Mouse (Mus musculus) lung, embryonic 15.5 days (tissue): ENCODE results near the gene Msi2. TPM values are rescaled to one million over a fixed set of nuclear protein-coding genes. Genes with fewer than 3 reads are reported as not detected.

Experiments used
- ATAC-seq: fragments of 200-750 bp; cut with Nextera tagmentation; 2 replicates; pipeline ENCODE4 v1.8.0; 2017; ENCODE audit warnings: moderate number of reproducible peaks, borderline replicate concordance; ENCODE audit not compliant: low FRiP score, low TSS enrichment; ENCODE audit errors: extremely low read depth
- H3K27ac ChIP-seq: fragments of 300-500 bp; sonication (generic); 2 replicates; pipeline ENCODE4 v1.5.1; 2015; ENCODE audit warnings: moderate library complexity, mild to moderate bottlenecking, inconsistent platforms
- H3K27me3 ChIP-seq: fragments of 300-500 bp; sonication (generic); 2 replicates; pipeline ENCODE4 v1.6.1; 2015; ENCODE audit warnings: inconsistent platforms
- H3K36me3 ChIP-seq: fragments of 300-500 bp; sonication (generic); 2 replicates; pipeline ENCODE4 v1.6.1; 2015; ENCODE audit warnings: inconsistent platforms
- H3K4me1 ChIP-seq: fragments of 300-500 bp; sonication (generic); 2 replicates; pipeline ENCODE4 v1.6.1; 2015; ENCODE audit warnings: inconsistent platforms
- H3K4me2 ChIP-seq: fragments of 300-500 bp; sonication (generic); 2 replicates; pipeline ENCODE4 v1.6.1; 2015; ENCODE audit warnings: inconsistent platforms, mild to moderate bottlenecking, moderate library complexity
- H3K4me3 ChIP-seq: fragments of 300-500 bp; sonication (generic); 2 replicates; pipeline ENCODE4 v1.5.1; 2015; ENCODE audit warnings: mild to moderate bottlenecking, inconsistent platforms
- H3K9ac ChIP-seq: fragments of 300-500 bp; sonication (generic); 2 replicates; pipeline ENCODE4 v1.6.1; 2015; ENCODE audit warnings: inconsistent platforms
- H3K9me3 ChIP-seq: fragments of 300-500 bp; sonication (generic); 2 replicates; pipeline ENCODE4 v1.6.1; 2016; ENCODE audit warnings: inconsistent platforms
- WGBS: fragments of 180-500 bp; shearing (Covaris S2); methylation state at CpG from one replicate; pipeline ENCODE4 v1.1.7; 2015; 5-methylcytosine and 5-hydroxymethylcytosine counted together
- polyA plus RNA-seq: library from polyadenylated mRNA; unstranded; fragments of >200 nt; fragmentation: Nextera tagmentation; extraction: Ambion mirVana; gene quantifications from 2 replicates; pipeline ENCODE4 v1.2.1, GENCODE M21; 2015

Gene Msi2
- polyA plus RNA-seq, 1 experiment from 2014 or later = 13.8 TPM

DNA sequence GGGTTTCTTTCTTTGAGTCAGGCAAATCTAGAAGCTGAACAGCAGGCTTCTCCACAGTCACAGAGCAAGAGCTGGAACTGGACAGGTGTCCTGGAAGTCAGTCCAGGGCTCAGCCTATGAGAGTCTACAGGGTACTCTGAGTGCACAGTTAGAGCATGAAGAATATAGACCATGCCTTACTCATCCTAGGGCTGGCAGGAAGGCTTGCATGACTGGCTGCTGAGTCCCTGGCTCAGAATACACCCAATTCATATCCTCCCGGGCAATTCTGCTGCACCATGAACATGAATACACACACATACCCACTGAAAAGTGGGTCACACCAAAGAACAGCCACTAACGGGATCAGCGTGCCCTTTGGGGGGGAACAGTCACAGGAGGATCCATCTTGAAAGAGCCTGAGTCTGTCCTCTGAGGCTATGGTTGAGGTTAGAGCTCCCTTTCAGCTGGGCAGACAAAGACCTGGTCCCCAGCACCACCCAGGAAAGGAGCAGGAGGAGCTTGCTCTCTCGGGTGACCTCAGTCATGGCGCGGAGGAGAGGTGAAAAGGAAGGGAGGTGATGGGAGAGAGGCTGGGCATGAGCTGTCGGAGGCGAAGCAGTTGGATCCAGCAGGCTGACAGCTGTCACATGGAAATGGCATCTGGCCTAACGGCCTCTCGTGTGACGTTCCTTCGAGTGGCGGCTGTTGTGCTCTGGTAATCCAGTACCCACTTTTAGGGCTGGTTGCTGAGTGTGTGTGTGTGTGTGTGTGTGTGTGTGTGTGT is 230.0 kb downstream of the Msi2 start:
- H3K9ac ChIP-seq = no peak overlapping the region
- no peaks in the 10 kb centered on the region for H3K36me3 ChIP-seq

DNA sequence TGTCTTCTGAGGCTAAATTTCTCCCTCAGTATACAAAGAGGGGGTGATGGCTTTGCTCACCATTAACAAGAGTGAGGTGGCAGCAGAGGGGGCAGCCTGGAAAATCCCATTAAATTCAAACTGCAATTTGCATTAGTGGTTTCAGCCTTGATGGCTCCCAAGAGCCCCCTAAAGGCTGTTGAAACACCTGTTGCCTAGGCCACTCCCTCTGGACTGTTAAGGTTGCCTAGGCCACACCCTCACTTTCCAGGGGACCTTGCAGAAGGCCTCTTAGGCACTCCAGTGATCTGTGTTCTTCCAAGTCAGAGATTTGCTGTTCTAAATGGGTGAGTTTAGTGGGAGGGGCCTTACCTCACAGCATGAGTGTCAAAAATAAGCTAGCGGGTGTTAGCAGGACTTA is 232.3 kb downstream of the Msi2 start:
- peak; percentile 47; the same call in 1 of the 2 replicates for ATAC-seq
- Histone ChIP-seq H3K27me3 (no peaks in the 10 kb centered on the region), H3K4me2 (no peak overlapping the region), H3K4me3 (no peak overlapping the region), H3K36me3 (no peaks in the 10 kb centered on the region), H3K9me3 (no peaks in the 10 kb centered on the region), H3K4me1 (peaks cover 36% of the 10 kb centered on the region), H3K27ac (no peak overlapping the region), H3K9ac (no peak overlapping the region)
- 61% methylated on average over 1 of the region's 1 CpGs for WGBS

More for the DNA sequence above, 230.0 kb downstream of the Msi2 start:
- H3K9me3 ChIP-seq = no peaks in the 10 kb centered on the region
- no peaks in the 10 kb centered on the region for H3K27me3 ChIP-seq
- no peak overlapping the region for H3K27ac ChIP-seq
- peaks cover 16% of the 10 kb centered on the region for H3K4me1 ChIP-seq
- H3K4me2 ChIP-seq = no peak overlapping the region
- ATAC-seq = no peak
- no peak overlapping the region for H3K4me3 ChIP-seq
- WGBS = 58% methylated on average over 13 of the region's 13 CpGs

DNA sequence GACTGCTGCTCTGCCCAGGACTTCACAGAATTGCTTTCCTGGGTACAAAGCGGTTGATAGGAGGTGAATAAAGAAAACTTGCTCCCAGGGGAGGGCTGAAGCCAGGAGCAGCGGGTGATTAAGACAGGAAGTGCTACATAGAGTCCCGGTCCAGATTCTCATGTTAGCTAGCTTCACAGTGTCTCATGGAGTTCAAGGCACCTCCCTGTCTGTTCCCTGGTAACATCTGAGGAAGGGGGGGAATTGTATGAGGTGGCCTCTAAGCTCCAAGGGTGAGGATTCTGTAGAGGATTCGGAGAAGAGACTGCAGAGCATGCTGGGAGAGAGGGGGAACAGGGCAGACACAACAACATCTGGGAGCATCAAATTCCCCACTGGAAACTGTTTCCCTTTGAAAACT is 233.2 kb downstream of the Msi2 start:
- no peak overlapping the region for H3K9ac ChIP-seq
- WGBS = 48% methylated on average over 4 of the region's 4 CpGs
- no peak for ATAC-seq
- H3K36me3 ChIP-seq = no peaks in the 10 kb centered on the region
- H3K27ac ChIP-seq = no peak overlapping the region
- peaks cover 38% of the 10 kb centered on the region for H3K4me1 ChIP-seq
- no peaks in the 10 kb centered on the region for H3K27me3 ChIP-seq
- no peak overlapping the region for H3K4me2 ChIP-seq
- H3K4me3 ChIP-seq = no peak overlapping the region
- H3K9me3 ChIP-seq = no peaks in the 10 kb centered on the region

DNA sequence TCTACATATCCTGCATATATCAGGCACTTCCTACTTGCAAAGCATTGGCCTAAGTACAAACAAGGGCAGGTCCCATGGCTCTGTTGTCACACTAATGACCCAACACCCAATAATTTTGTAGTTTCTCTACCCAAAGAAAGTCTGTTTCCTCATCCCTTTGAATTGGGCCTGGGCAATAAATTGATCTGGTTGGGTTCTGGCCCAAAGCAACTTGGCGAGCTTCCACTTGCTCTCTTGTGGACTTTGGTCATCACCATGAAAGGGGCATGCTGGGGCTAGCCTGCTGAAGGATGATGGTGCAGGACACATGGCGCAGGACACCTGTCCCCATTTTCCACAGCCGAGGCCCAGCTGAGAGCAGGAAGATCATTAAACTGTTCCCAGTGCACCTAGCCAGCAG is 234.3 kb downstream of the Msi2 start:
- no peak overlapping the region for H3K4me2 ChIP-seq
- no peak overlapping the region for H3K9ac ChIP-seq
- no peaks in the 10 kb centered on the region for H3K9me3 ChIP-seq
- H3K27ac ChIP-seq = no peak overlapping the region
- H3K36me3 ChIP-seq = no peaks in the 10 kb centered on the region
- 91% methylated on average over 3 of the region's 3 CpGs for WGBS
- ATAC-seq = no peak
- no peaks in the 10 kb centered on the region for H3K27me3 ChIP-seq
- peaks cover 41% of the 10 kb centered on the region for H3K4me1 ChIP-seq
- H3K4me3 ChIP-seq = no peak overlapping the region

DNA sequence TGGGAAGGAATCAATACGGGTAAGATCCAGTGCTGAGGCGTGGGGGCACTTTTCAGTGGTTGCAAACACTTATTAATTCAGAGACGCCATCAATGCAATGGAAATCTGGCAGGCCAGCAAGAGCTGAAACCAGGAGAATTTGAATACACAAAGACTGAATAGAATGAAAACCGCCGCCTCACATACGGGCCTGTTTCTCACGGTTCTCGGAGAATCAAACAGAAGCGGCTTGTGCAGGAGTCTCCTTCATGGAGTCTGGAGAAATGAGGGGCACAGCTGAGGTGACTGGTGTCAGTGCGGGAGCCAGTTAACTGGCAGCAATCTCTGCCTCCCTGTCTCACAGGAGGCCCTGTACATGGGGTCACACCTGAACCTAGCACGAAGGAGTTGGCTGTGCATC is 235.7 kb downstream of the Msi2 start:
- H3K9me3 ChIP-seq = no peaks in the 10 kb centered on the region
- H3K36me3 ChIP-seq = no peaks in the 10 kb centered on the region
- peak overlapping the region; percentile 21; the same call in 1 of the 2 replicates for H3K27ac ChIP-seq
- H3K9ac ChIP-seq = no peak overlapping the region
- no peak for ATAC-seq
- WGBS = 57% methylated on average over 11 of the region's 11 CpGs
- H3K4me1 ChIP-seq = peaks cover 54% of the 10 kb centered on the region
- H3K4me3 ChIP-seq = no peak overlapping the region
- H3K27me3 ChIP-seq = no peaks in the 10 kb centered on the region
- H3K4me2 ChIP-seq = no peak overlapping the region

DNA sequence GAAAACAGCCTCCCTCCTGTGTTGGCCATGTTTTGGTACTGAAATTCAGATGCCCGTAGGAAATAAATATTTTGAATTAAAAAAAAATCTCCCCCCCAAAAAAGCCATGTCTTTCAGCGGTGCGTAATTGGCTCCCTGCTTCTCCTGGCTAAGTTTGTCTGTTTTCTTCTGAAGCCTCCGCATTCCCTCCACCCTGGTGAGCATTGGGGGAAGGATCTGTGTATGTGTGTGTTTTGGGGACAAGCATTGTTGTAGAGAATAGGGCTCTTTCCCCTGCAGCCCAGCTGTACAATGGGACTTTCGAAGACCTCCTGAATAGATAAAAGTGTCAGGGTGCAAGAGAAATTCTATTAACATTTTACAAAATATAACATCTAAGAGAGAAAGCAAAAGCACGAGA is 236.1 kb downstream of the Msi2 start:
- H3K9me3 ChIP-seq = no peaks in the 10 kb centered on the region
- peaks cover 54% of the 10 kb centered on the region for H3K4me1 ChIP-seq
- H3K9ac ChIP-seq = no peak overlapping the region
- 72% methylated on average over 6 of the region's 6 CpGs for WGBS
- no peak overlapping the region for H3K4me3 ChIP-seq
- 0 out of 2 replicates have a peak overlapping the region, but pooled peaks have one; percentile 65 for H3K27ac ChIP-seq
- no peak for ATAC-seq
- H3K4me2 ChIP-seq = no peak overlapping the region
- no peaks in the 10 kb centered on the region for H3K27me3 ChIP-seq
- H3K36me3 ChIP-seq = no peaks in the 10 kb centered on the region

DNA sequence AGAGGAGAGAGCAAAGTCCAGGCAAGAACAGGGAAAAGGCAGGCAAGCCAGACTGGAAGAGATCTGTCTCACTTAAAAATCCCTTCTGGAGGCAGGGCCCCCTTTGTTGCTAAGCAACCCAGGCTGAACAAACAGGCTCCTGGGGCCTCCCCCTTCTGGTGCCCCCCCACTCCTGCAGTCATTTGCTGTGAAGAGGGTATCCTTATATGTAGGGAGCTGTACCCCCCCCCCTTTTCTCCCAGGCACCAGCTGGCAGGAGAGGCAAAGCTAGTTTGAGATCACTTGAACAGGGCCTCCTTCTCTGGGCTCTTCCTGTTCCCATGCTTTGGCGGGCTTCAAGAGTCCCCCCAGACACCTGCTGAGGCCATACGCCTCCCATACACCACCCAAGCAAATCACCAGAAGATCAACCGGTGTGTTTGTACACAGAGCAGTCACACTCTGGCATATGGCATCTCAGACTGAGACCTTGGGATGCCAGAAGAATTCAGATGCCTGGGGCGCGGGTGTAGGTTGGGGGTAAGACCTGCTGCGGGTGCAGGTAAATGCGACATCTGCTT is 236.6 kb downstream of the Msi2 start:
- H3K27me3 ChIP-seq = no peaks in the 10 kb centered on the region
- peak overlapping the region; percentile 16 for H3K4me2 ChIP-seq
- H3K36me3 ChIP-seq = no peaks in the 10 kb centered on the region
- peak overlapping the region; percentile 65 for H3K27ac ChIP-seq
- H3K9me3 ChIP-seq = no peaks in the 10 kb centered on the region
- no peak overlapping the region for H3K9ac ChIP-seq
- H3K4me1 ChIP-seq = peaks cover 54% of the 10 kb centered on the region
- H3K4me3 ChIP-seq = no peak overlapping the region
- peak; percentile 62 for ATAC-seq
- WGBS = 56% methylated on average over 7 of the region's 7 CpGs

DNA sequence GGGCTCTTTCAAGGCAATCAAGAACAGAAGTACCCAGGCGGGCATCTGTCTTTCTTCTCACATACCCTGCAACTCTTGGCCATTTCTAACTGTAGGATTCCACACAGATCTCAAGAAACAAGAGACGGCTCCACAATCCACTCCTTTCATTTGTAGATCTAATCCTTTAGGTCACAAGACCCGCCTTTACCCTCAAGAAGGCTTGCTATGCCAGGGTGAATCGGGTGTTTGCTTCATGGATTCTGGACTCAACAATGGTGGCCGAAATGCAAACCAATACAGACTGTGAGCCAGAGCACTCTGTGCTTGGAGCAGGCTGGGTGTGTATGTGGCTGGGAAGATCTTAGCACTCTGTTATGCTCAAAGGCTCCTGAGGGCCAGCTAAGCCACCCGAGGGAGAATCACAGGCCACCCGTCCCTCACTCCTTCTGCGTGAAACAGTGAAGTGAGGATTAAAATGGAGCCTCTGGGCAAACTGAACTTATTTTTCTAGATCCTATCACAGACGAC is 237.2 kb downstream of the Msi2 start:
- no peaks in the 10 kb centered on the region for H3K9me3 ChIP-seq
- no peaks in the 10 kb centered on the region for H3K27me3 ChIP-seq
- no peak overlapping the region for H3K4me3 ChIP-seq
- peak overlapping the region; percentile 16 for H3K4me2 ChIP-seq
- peaks cover 52% of the 10 kb centered on the region for H3K4me1 ChIP-seq
- H3K9ac ChIP-seq = no peak overlapping the region
- H3K36me3 ChIP-seq = no peaks in the 10 kb centered on the region
- 50% methylated on average over 9 of the region's 9 CpGs for WGBS
- no peak for ATAC-seq
- H3K27ac ChIP-seq = peak overlapping the region; percentile 65

DNA sequence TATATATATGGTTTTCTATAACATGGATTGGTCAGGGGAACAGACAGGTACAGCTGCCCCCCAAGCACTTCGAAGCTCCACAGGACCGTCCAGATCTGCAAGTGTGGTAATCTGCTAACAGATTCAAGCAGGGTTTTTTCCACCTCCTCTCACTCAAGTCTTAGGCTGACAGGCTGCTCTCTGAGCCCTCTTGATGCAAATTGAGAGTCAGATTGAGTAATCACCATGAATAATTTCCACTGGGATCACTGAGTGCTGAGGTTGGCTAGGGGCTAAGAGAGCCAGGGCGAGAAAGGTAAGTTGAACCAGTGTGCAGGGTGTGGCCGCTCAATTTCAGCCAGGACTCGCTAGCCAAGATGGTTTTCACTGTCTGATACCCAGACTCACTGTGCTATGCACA is 238.8 kb downstream of the Msi2 start:
- Histone ChIP-seq H3K27me3 (no peaks in the 10 kb centered on the region), H3K4me2 (no peak overlapping the region), H3K9me3 (no peaks in the 10 kb centered on the region), H3K36me3 (no peaks in the 10 kb centered on the region), H3K9ac (no peak overlapping the region), H3K4me3 (no peak overlapping the region), H3K4me1 (peaks cover 44% of the 10 kb centered on the region), H3K27ac (no peak overlapping the region)
- WGBS = 72% methylated on average over 5 of the region's 5 CpGs
- ATAC-seq = no peak

DNA sequence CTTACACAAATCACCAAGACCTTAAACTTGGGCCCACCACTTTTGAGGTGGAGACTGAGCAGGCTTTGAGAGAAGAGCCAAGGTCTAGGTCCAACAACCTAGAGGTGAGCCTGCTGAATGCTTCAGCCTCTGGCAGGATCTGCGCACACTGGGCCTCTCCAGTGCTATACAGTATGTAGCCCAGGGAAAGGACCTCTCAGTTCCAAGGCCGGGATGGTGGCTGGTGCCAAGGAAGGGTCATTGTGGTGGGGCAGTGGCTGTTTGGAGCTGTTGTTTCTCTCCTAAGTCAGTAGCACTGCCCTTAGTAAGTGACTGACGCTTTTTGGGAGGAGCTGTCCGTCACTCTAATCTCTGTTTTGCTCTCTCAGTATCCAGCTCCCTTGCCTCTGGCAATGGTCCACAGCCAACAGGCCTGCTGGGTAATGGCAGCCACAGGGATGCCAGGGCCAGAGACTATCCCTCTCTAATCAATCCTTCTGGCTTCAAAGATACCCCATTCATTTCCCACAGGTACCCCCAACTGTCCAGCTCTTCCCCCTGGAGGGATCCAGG is 243.3 kb downstream of the Msi2 start:
- H3K9ac ChIP-seq = no peak overlapping the region
- H3K36me3 ChIP-seq = no peaks in the 10 kb centered on the region
- WGBS = 73% methylated on average over 4 of the region's 4 CpGs

DNA sequence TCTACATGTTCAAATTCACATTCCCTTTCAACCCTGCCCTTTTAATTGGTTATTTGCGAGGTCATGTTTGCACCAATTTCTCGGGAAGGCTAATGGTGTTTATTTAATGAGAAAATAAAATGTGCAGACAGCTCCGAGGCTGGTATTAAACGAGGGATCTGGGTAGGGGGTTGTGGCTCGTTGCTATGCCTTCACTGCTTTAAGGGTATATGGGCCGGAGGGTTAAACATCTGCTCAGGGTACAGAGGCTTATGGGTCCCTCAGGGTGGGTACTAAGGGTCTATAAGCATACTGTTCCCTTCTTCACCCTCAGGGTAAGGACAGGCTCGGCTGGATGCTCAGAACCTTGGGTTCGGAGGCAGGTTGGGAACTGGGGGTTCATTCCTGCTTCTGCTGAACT is 245.6 kb downstream of the Msi2 start:
- 55% methylated on average over 8 of the region's 8 CpGs for WGBS
- no peak for ATAC-seq
- H3K9ac ChIP-seq = no peak overlapping the region
- H3K4me3 ChIP-seq = no peak overlapping the region
- H3K36me3 ChIP-seq = no peaks in the 10 kb centered on the region
- peaks cover 31% of the 10 kb centered on the region for H3K4me1 ChIP-seq
- no peak overlapping the region for H3K27ac ChIP-seq
- no peak overlapping the region for H3K4me2 ChIP-seq
- H3K27me3 ChIP-seq = no peaks in the 10 kb centered on the region
- no peaks in the 10 kb centered on the region for H3K9me3 ChIP-seq

More for the DNA sequence above, 243.3 kb downstream of the Msi2 start:
- no peaks in the 10 kb centered on the region for H3K27me3 ChIP-seq
- H3K4me2 ChIP-seq = no peak overlapping the region
- ATAC-seq = no peak
- no peaks in the 10 kb centered on the region for H3K9me3 ChIP-seq
- H3K4me3 ChIP-seq = no peak overlapping the region
- no peak overlapping the region for H3K27ac ChIP-seq
- peaks cover 43% of the 10 kb centered on the region for H3K4me1 ChIP-seq

DNA sequence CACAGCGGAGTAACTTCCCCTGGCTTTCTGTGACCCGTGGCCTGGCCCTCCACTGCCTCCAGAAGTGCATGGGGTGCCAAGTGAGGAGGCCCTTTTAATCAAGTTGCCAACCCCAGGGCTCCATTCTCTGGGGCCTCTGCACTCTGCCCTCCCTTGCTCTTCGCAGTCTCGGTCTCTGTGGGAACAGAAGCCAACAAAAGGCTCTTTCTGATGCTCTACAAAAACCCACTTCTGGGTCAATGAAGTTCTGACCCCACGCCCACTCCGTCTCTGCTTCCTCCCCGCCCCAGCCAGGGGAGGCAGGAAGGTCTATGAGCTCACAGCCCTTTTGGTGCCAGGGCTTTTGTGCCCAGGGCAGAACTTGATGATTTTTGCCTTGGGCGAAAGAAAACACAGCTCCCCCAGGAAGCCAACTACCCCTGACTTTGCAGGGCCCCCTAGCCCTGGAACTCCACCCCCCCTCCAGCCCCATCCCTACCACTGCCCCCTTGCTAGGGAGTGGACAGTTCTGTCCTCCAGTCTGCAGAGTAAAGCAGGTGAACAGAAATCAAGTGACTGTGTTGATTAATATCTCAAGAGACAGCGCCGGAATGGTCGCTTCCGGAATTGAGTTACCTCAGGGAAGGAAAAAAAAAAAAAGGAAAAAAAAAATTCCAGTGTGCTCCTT is 246.2 kb downstream of the Msi2 start:
- H3K9me3 ChIP-seq = no peaks in the 10 kb centered on the region
- no peaks in the 10 kb centered on the region for H3K27me3 ChIP-seq
- H3K4me1 ChIP-seq = peaks cover 35% of the 10 kb centered on the region
- no peak overlapping the region for H3K4me3 ChIP-seq
- H3K36me3 ChIP-seq = no peaks in the 10 kb centered on the region
- H3K9ac ChIP-seq = no peak overlapping the region
- 51% methylated on average over 12 of the region's 12 CpGs for WGBS
- H3K27ac ChIP-seq = no peak overlapping the region
- no peak for ATAC-seq
- H3K4me2 ChIP-seq = no peak overlapping the region
